Mouse (Mus musculus) erythroblast, embryonic 14.5 days (primary cell): ENCODE measurements around the gene Slc12a6.

Experiments
- GATA1 ChIP-seq: IDR thresholded peaks from 2 replicates; pipeline ENCODE4 v1.6.1; 2012; ENCODE audit warnings: low read length, inconsistent platforms, mixed read lengths
- TAL1 ChIP-seq: IDR thresholded peaks from 3 replicates; pipeline ENCODE4 v1.6.1; 2012; ENCODE audit warnings: low read length, inconsistent platforms, mixed read lengths

- TF ChIP-seq GATA1 (no peak), TAL1 (no peak)
Measured at GRCm38 (mm10) chr2:112292823-112293222, 27.2 kb downstream of the Slc12a6 start.
